Mouse (Mus musculus): Measurements from ENCODE around the gene Itln1. TPM values are rescaled to one million over a fixed set of nuclear protein-coding genes. Genes with fewer than 3 reads are reported as not detected.

Itln1 gene
- total RNA-seq, 4 experiments from 2014 or later, result not detected

GRCm38 (mm10) chr1:171469678-171470077 lies 65.4 kb downstream of the Itln1 start:
- DNase-seq (ENCODE audit: low spot score in 2 of 2), result no peak

Other genes with a start within 250 kb of the Itln1 start
- gene Usp21, start 247.3 kb downstream of the Itln1 start, total RNA-seq (2022), result 10 to 100 TPM; 15.3 to 19.3 (median 16.2) TPM
- gene Ufc1, start 240.3 kb downstream of the Itln1 start, total RNA-seq (2022), result 100 to 1,000 TPM; 102 to 110 (median 106) TPM
- 10 to 100 TPM; 31.9 to 39.7 (median 37.3) TPM for gene Dedd, start 206.1 kb downstream of the Itln1 start, total RNA-seq (2022)
- gene Nit1, start 189.6 kb downstream of the Itln1 start, total RNA-seq (2022), result 10 to 100 TPM; 25.6 to 30.3 (median 29.0) TPM
- gene Pfdn2, start 189.6 kb downstream of the Itln1 start, total RNA-seq (2022), result 100 to 1,000 TPM in 2 of 4 experiments, 10 to 100 TPM in 2; 46.7 to 104 (median 77.5) TPM
- not detected for gene Klhdc9, start 174.5 kb downstream of the Itln1 start, total RNA-seq (2022)
- not detected for gene Nectin4, start 165.2 kb downstream of the Itln1 start, total RNA-seq (2022)
- gene Arhgap30, start 146.3 kb downstream of the Itln1 start, total RNA-seq (2022), result under 1 TPM; 0.34 to 0.63 (median 0.44) TPM
- gene Usf1, start 124.0 kb downstream of the Itln1 start, total RNA-seq (2022), result 10 to 100 TPM; 29.3 to 35.5 (median 33.0) TPM
- gene Tstd1, start 116.4 kb downstream of the Itln1 start, total RNA-seq (2022), result under 1 TPM in 2 of 4 experiments, not detected in 2; 0.51 to 0.58 TPM
- gene F11r, start 97.8 kb downstream of the Itln1 start, total RNA-seq (2022), result 1 to 10 TPM; 3.6 to 5.9 (median 4.2) TPM
- gene Alyref2, start 31.8 kb downstream of the Itln1 start, total RNA-seq (2022), result 1 to 10 TPM in 3 of 4 experiments, under 1 TPM in 1; 0.90 to 1.3 (median 1.2) TPM
- under 1 TPM in 1 of 4 experiments, not detected in 3; 0.19 TPM for gene Cd244a, start 23.9 kb upstream of the Itln1 start, total RNA-seq (2022)
- under 1 TPM in 2 of 4 experiments, not detected in 2; 0.18 to 0.27 TPM for gene Ly9, start 72.1 kb upstream of the Itln1 start, total RNA-seq (2022)
- gene Slamf7, start 117.7 kb upstream of the Itln1 start, total RNA-seq (2022), result under 1 TPM in 1 of 4 experiments, not detected in 3; 0.65 TPM
- under 1 TPM in 3 of 4 experiments, not detected in 1; 0.48 to 0.56 (median 0.49) TPM for gene Cd48, start 146.7 kb upstream of the Itln1 start, total RNA-seq (2022)
- gene Slamf1, start 231.8 kb upstream of the Itln1 start, total RNA-seq (2022), result under 1 TPM in 2 of 4 experiments, not detected in 2; 0.05 to 0.07 TPM

All from gastrocnemius, adult 8-10 months (tissue).